In genomic region chr9:50452303-50452775, GRCm38 (mm10) we compare ENCODE assay signal across 8 mouse cellular contexts. TPM values are rescaled to one million over a fixed set of nuclear protein-coding genes. Genes with fewer than 3 reads are reported as not detected.
A peak's percentile ranks its signal among the peaks of the same experiment; 100 is the strongest.
DNase-seq lines count a peak whose midpoint lies in the region; ATAC-seq and TF ChIP-seq lines count a peak whose summit lies in the region.

No protein-coding gene starts in this region.

- peak; percentile 71 for DNase-seq in MEL-GATA-1-ER (ENCODE audit: extremely low read depth, low read depth)
- DNase-seq in cerebellum, adult 2 months = peak; percentile 77
- DNase-seq in forelimb bud, embryonic 11.5 days (ENCODE audit: low read depth, low spot score) = peak; percentile 85
- peak; percentile 84 for DNase-seq in hindbrain, embryonic 10.5 days (ENCODE audit: low spot score)
- DNase-seq in layer of hippocampus, adult 9-10 months (ENCODE audit: low spot score) = peak; percentile 81
- DNase-seq in ovary, adult 18-20 months (ENCODE audit: low spot score) = peak; percentile 59
- DNase-seq in thymus, adult 2 months = peak; percentile 84

- TF ChIP-seq CTCF in cerebellum, adult 2 months (IDR thresholded peaks at IDR 0.05; ENCODE audit: borderline replicate concordance, insufficient read depth, low read depth, low read length) = peak; percentile 92
- TF ChIP-seq CTCF in thymus, adult 2 months (IDR thresholded peaks at IDR 0.05; ENCODE audit: borderline replicate concordance, control insufficient read depth, extremely low read depth, insufficient read depth, low read length, poor library complexity) = peak; percentile 95

- H3K9ac ChIP-seq in lung, embryonic 15.5 days = no peak overlapping the region

- H3K4me3 ChIP-seq in cerebellum, adult 2 months (replicated peaks; ENCODE audit: insufficient read depth, low read depth, low read length) = peak overlapping the region; percentile 42
- peak overlapping the region; percentile 30 for H3K4me3 ChIP-seq in hindbrain, embryonic 10.5 days
- no peak overlapping the region for H3K4me3 ChIP-seq in lung, embryonic 15.5 days
- H3K4me3 ChIP-seq in thymus, adult 2 months (ENCODE audit: control insufficient read depth, insufficient read depth, low read length) = no peak overlapping the region

- peak overlapping the region; percentile 18 for H3K4me2 ChIP-seq in lung, embryonic 15.5 days

- WGBS in cerebellum, adult 2 months = 5% methylated on average over 10 of the region's 10 CpGs
- 19% methylated on average over 10 of the region's 10 CpGs for WGBS in hindbrain, embryonic 10.5 days
- WGBS in lung, embryonic 15.5 days = 17% methylated on average over 10 of the region's 10 CpGs
- 9% methylated on average over 10 of the region's 10 CpGs for WGBS in thymus, adult 2 months

- ATAC-seq in lung, embryonic 15.5 days (ENCODE audit: borderline replicate concordance, extremely low read depth, low FRiP score, low TSS enrichment) = peak; percentile 39; the same call in 1 of the 2 replicates

- no peaks in the 10 kb centered on the region for H3K27me3 ChIP-seq in cerebellum, adult 2 months (ENCODE audit: control insufficient read depth, insufficient read depth, low read length)
- H3K27me3 ChIP-seq in hindbrain, embryonic 10.5 days (ENCODE audit: insufficient read depth, poor library complexity, severe bottlenecking) = no peaks in the 10 kb centered on the region
- H3K27me3 ChIP-seq in lung, embryonic 15.5 days = no peaks in the 10 kb centered on the region
- H3K27me3 ChIP-seq in thymus, adult 2 months (ENCODE audit: control insufficient read depth, insufficient read depth, low read length) = no peaks in the 10 kb centered on the region

- H3K9me3 ChIP-seq in hindbrain, embryonic 10.5 days = no peaks in the 10 kb centered on the region
- no peaks in the 10 kb centered on the region for H3K9me3 ChIP-seq in lung, embryonic 15.5 days

- H3K36me3 ChIP-seq in hindbrain, embryonic 10.5 days = no peaks in the 10 kb centered on the region
- H3K36me3 ChIP-seq in lung, embryonic 15.5 days = no peaks in the 10 kb centered on the region
- no peaks in the 10 kb centered on the region for H3K36me3 ChIP-seq in thymus, adult 2 months (ENCODE audit: control insufficient read depth, insufficient read depth, low read length)

- H3K27ac ChIP-seq in cerebellum, adult 2 months (ENCODE audit: insufficient read depth, low read length) = no peak overlapping the region
- H3K27ac ChIP-seq in hindbrain, embryonic 10.5 days = peak overlapping the region; percentile 83
- no peak overlapping the region for H3K27ac ChIP-seq in lung, embryonic 15.5 days
- no peak overlapping the region for H3K27ac ChIP-seq in thymus, adult 2 months (ENCODE audit: control insufficient read depth, insufficient read depth, low read length)

- no peak for TF ChIP-seq POLR2A in cerebellum, adult 2 months (IDR thresholded peaks at IDR 0.05; ENCODE audit: borderline replicate concordance, insufficient read depth, low read length)
- no peak for TF ChIP-seq POLR2A in thymus, adult 2 months (IDR thresholded peaks at IDR 0.05; ENCODE audit: control insufficient read depth, extremely low read depth, insufficient read depth, low read length, poor library complexity)

- H3K4me1 ChIP-seq in cerebellum, adult 2 months (ENCODE audit: control insufficient read depth, insufficient read depth, low read length) = peaks cover 4% of the 10 kb centered on the region; the same call in 1 of the 2 replicates
- peaks cover 26% of the 10 kb centered on the region for H3K4me1 ChIP-seq in hindbrain, embryonic 10.5 days (replicated peaks)
- no peaks in the 10 kb centered on the region for H3K4me1 ChIP-seq in lung, embryonic 15.5 days
- H3K4me1 ChIP-seq in thymus, adult 2 months (replicated peaks; ENCODE audit: control insufficient read depth, insufficient read depth, low read length) = peaks cover 15% of the 10 kb centered on the region

RNA-seq across cellular contexts. Expression of gene Plet1, which starts 42.0 kb away (rescaled TPM):
- polyA plus RNA-seq in cerebellum, adult 2 months (2012; rRNA removed) = 0.11 and 0.23 TPM in 2 replicates
- 1.0 and 1.2 TPM in 2 replicates for polyA plus RNA-seq in hindbrain, embryonic 10.5 days (2016; fragmentation: Nextera tagmentation; extraction: Ambion mirVana)
- polyA plus RNA-seq in lung, embryonic 15.5 days (2015; fragmentation: Nextera tagmentation; extraction: Ambion mirVana) = 1.6 TPM in 2 replicates
- polyA plus RNA-seq in thymus, adult 2 months (2012; rRNA removed) = 7.5 and 8.0 TPM in 2 replicates

Comparison
In these comparisons a context has a peak if more than half of its experiments do, and no peak if none do; other contexts are left out.
1. H3K4me3 ChIP-seq: peak in cerebellum, adult 2 months (single experiment) and hindbrain, embryonic 10.5 days (single experiment); none in lung, embryonic 15.5 days (single experiment) and thymus, adult 2 months (single experiment).
2. Peak in every context shown above with its lines, with median percentiles within 50 percentile points of each other: DNase-seq.